Mouse (Mus musculus) heart, embryonic 14.5 days (tissue): ENCODE data around the gene Pax6. TPM values are rescaled to one million over a fixed set of nuclear protein-coding genes. Genes with fewer than 3 reads are reported as not detected.

Experiments
- ATAC-seq: fragments of 200-750 bp; cut with Nextera tagmentation; 2 replicates; pipeline ENCODE4 v1.8.0; 2017; ENCODE audit warnings: low read depth, moderate TSS enrichment; ENCODE audit not compliant: insufficient number of reproducible peaks, insufficient read depth, low FRiP score
- H3K27ac ChIP-seq, 2 experiments: fragments of 200-500 bp in 1 of 2; fragments of 300-500 bp in 1 of 2; sonication (generic) in 1 of 2; replicated peaks in 1 of 2; 2 replicates each; pipeline ENCODE4 v1.5.1; 2012 to 2014; ENCODE audit warnings: low read depth in 2 of 2, low read length in 2 of 2, control low read depth in 1 of 2, mild to moderate bottlenecking in 1 of 2, mixed read lengths in 1 of 2; ENCODE audit not compliant: control insufficient read depth in 1 of 2, insufficient read depth in 1 of 2
- H3K27me3 ChIP-seq: fragments of 300-500 bp; sonication (generic); 2 replicates; pipeline ENCODE4 v1.6.1; 2014; ENCODE audit warnings: mild to moderate bottlenecking, low read length, control low read depth; ENCODE audit not compliant: control insufficient read depth, insufficient read depth
- H3K36me3 ChIP-seq: fragments of 300-500 bp; sonication (generic); 2 replicates; pipeline ENCODE4 v1.6.1; 2014; ENCODE audit warnings: mild to moderate bottlenecking, control low read depth, low read length, mixed read lengths; ENCODE audit not compliant: control insufficient read depth, insufficient read depth
- H3K4me1 ChIP-seq, 2 experiments: fragments of 200-500 bp in 1 of 2; fragments of 300-500 bp in 1 of 2; sonication (generic) in 1 of 2; 2 replicates each; pipeline ENCODE4 v1.6.1; 2012 to 2014; ENCODE audit warnings: low read length in 2 of 2, control low read depth in 1 of 2, mixed read lengths in 1 of 2; ENCODE audit not compliant: control insufficient read depth in 2 of 2, insufficient read depth in 2 of 2
- H3K4me2 ChIP-seq: fragments of 300-500 bp; sonication (generic); 2 replicates; pipeline ENCODE4 v1.6.1; 2014; ENCODE audit warnings: mild to moderate bottlenecking, low read length
- H3K4me3 ChIP-seq, 2 experiments: fragments of 200-500 bp in 1 of 2; fragments of 300-500 bp in 1 of 2; sonication (generic) in 1 of 2; 2 replicates each; pipeline ENCODE4 v1.5.1; 2012 to 2014; ENCODE audit warnings: low read length in 2 of 2, mild to moderate bottlenecking in 2 of 2, control low read depth in 1 of 2, low read depth in 1 of 2, moderate library complexity in 1 of 2; ENCODE audit not compliant: control insufficient read depth in 1 of 2, insufficient read depth in 1 of 2
- H3K9ac ChIP-seq: fragments of 300-500 bp; sonication (generic); 2 replicates; pipeline ENCODE4 v1.6.1; 2014; ENCODE audit warnings: mild to moderate bottlenecking, low read length
- H3K9me3 ChIP-seq: fragments of 300-500 bp; sonication (generic); 2 replicates; pipeline ENCODE4 v1.6.1; 2016; ENCODE audit warnings: low read length, control low read depth; ENCODE audit not compliant: control insufficient read depth
- WGBS: fragments of 180-500 bp; shearing (Covaris S2); extraction: QIAGEN DNeasy Blood & Tissue Kit; methylation state at CpG from one replicate; pipeline ENCODE4 v1.1.7; 2014; 5-methylcytosine and 5-hydroxymethylcytosine counted together
- polyA plus RNA-seq: library from polyadenylated mRNA; unstranded; fragments of >200 nt; fragmentation: Nextera tagmentation; extraction: Ambion mirVana; gene quantifications from 2 replicates; pipeline ENCODE4 v1.2.1, GENCODE M21; 2014

Gene Pax6
- polyA plus RNA-seq, 1 experiment from 2014 or later = 0.23 TPM

DNA sequence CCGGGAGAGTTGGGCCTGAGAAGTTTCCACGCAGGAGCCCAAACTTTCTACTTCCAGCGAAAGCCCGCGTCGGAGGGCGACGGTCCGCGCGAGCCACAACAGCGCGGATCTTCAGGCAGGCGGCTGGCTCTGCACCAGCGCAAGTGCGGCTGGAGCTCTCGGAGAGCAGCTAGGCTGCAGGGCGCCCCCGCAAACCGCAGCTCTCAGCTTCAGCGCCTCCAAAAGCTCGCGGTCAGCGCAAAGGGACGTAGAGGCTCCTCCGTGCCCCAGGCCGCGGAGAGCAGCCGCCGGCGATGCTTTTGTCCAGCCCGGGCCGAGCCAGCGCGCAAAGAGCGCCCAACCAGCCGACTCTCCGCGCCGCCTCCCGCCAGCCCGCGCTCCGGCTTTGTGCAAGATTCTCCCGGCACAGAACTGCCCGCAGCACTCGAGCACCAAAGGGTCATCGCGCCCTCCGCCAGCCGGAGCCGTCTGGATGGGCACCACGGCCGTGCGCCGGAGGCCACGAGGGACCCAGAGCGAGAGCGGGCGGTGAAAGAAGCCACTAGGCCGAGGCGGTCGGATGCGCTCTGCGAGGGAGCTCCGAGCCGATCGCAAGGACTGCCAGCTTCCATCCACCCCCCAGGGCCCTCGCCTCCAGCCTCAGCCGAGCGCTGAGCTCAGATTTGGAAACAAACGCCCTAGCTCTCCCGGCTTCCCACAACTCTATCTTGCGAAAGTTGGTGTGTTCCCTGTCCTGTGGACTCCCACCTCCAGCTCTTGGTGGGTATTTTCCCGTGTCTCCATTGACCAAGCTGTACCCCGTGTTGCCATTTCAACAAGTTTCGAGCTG, 7.6 kb downstream of the Pax6 start:
- Histone ChIP-seq H3K4me3 (peak overlapping the region; percentile 19 to 44), H3K9me3 (no peaks in the 10 kb centered on the region), H3K27ac (no peak overlapping the region), H3K4me1 (peaks cover 14 to 30% of the 10 kb centered on the region in 2 experiments; a peak in 3 of 4 replicates), H3K9ac (peak overlapping the region; percentile 16; the same call in 1 of the 2 replicates), H3K4me2 (peak overlapping the region; percentile 70), H3K36me3 (no peaks in the 10 kb centered on the region), H3K27me3 (peaks cover 99% of the 10 kb centered on the region)
- under 1% methylated on average over 69 of the region's 77 CpGs for WGBS
- no peak for ATAC-seq

GRCm38 (mm10) chr2:105676909-105677433, 8.3 kb downstream of the Pax6 start:
- H3K9ac ChIP-seq = no peak overlapping the region
- peaks cover 99% of the 10 kb centered on the region for H3K27me3 ChIP-seq
- no peak overlapping the region; a peak in 1 of 4 replicates for H3K4me3 ChIP-seq
- WGBS = 3% methylated on average over 11 of the region's 11 CpGs
- no peaks in the 10 kb centered on the region for H3K36me3 ChIP-seq
- peaks cover 15 to 32% of the 10 kb centered on the region in 2 experiments; a peak in 3 of 4 replicates for H3K4me1 ChIP-seq
- peak overlapping the region; percentile 70; the same call in 1 of the 2 replicates for H3K4me2 ChIP-seq
- H3K27ac ChIP-seq = no peak overlapping the region
- no peaks in the 10 kb centered on the region for H3K9me3 ChIP-seq
- ATAC-seq = no peak

GRCm38 (mm10) chr2:105677434-105678105, 8.9 kb downstream of the Pax6 start:
- H3K36me3 ChIP-seq = no peaks in the 10 kb centered on the region
- H3K27ac ChIP-seq = no peak overlapping the region
- 2% methylated on average over 11 of the region's 11 CpGs for WGBS
- H3K4me1 ChIP-seq = peaks cover 17 to 33% of the 10 kb centered on the region in 2 experiments; a peak in 3 of 4 replicates
- H3K9me3 ChIP-seq = no peaks in the 10 kb centered on the region
- H3K4me2 ChIP-seq = no peak overlapping the region
- no peak overlapping the region for H3K4me3 ChIP-seq
- H3K9ac ChIP-seq = no peak overlapping the region
- ATAC-seq = no peak
- peaks cover 99% of the 10 kb centered on the region for H3K27me3 ChIP-seq

- Histone ChIP-seq H3K4me2 (no peak overlapping the region), H3K4me1 (peaks cover 17 to 33% of the 10 kb centered on the region in 2 experiments; a peak in 3 of 4 replicates), H3K9me3 (no peaks in the 10 kb centered on the region), H3K4me3 (no peak overlapping the region), H3K27ac (no peak overlapping the region), H3K36me3 (no peaks in the 10 kb centered on the region), H3K27me3 (peaks cover 99% of the 10 kb centered on the region), H3K9ac (no peak overlapping the region)
- ATAC-seq = no peak
- 4% methylated on average over 4 of the region's 4 CpGs for WGBS
Observed at GRCm38 (mm10) chr2:105678306-105678705, 9.6 kb downstream of the Pax6 start.

GRCm38 (mm10) chr2:105678880-105679321, 10.2 kb downstream of the Pax6 start:
- Histone ChIP-seq H3K4me3 (no peak overlapping the region), H3K4me1 (peaks cover 13 to 33% of the 10 kb centered on the region in 2 experiments; a peak in 3 of 4 replicates), H3K36me3 (no peaks in the 10 kb centered on the region), H3K9me3 (no peaks in the 10 kb centered on the region), H3K9ac (no peak overlapping the region), H3K4me2 (no peak overlapping the region), H3K27me3 (peaks cover 97% of the 10 kb centered on the region), H3K27ac (no peak overlapping the region)
- 4% methylated on average over 7 of the region's 7 CpGs for WGBS
- ATAC-seq = no peak

DNA sequence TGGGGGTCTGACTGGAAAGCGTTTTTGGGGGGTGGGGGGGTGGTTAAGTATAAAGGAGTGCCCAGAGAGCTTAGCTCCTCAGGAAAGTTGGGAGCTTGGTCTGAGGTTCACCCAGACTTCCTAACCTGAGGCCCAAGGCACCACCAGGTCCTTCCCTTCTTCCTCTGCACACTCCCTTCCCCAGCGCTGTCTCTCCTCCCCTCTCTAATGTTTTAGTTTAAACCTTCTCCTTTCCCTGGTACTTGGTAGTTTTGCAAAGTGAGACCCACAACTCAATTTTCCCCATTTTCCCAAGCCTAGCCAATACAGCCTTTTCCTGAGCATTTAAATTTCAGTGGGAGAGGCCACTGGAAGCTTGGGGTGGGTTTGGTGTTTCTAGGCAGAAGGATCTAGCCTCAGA, 10.6 kb downstream of the Pax6 start:
- WGBS = 0% methylated on average over 2 of the region's 2 CpGs
- Histone ChIP-seq H3K36me3 (no peaks in the 10 kb centered on the region), H3K4me3 (no peak overlapping the region), H3K27ac (no peak overlapping the region), H3K9ac (no peak overlapping the region), H3K9me3 (no peaks in the 10 kb centered on the region), H3K4me2 (no peak overlapping the region), H3K4me1 (peaks cover 11 to 30% of the 10 kb centered on the region in 2 experiments; a peak in 3 of 4 replicates), H3K27me3 (peaks cover 97% of the 10 kb centered on the region)
- ATAC-seq = no peak

GRCm38 (mm10) chr2:105680146-105680998, 11.7 kb downstream of the Pax6 start:
- H3K4me1 ChIP-seq = peaks cover 2 to 19% of the 10 kb centered on the region in 2 experiments; a peak in 3 of 4 replicates
- no peak overlapping the region for H3K9ac ChIP-seq
- WGBS = 2% methylated on average over 24 of the region's 24 CpGs
- no peak overlapping the region for H3K27ac ChIP-seq
- H3K9me3 ChIP-seq = no peaks in the 10 kb centered on the region
- H3K36me3 ChIP-seq = no peaks in the 10 kb centered on the region
- 0 out of 2 replicates have a peak, but pooled peaks have one; percentile 11 for ATAC-seq
- H3K4me3 ChIP-seq = no peak overlapping the region
- no peak overlapping the region for H3K4me2 ChIP-seq
- peaks cover 96% of the 10 kb centered on the region for H3K27me3 ChIP-seq
